Mouse (Mus musculus) stomach, postnatal 0 days (tissue): ENCODE results near the gene Zcchc14. TPM values are rescaled to one million over a fixed set of nuclear protein-coding genes. Genes with fewer than 3 reads are reported as not detected.
A peak's percentile ranks its signal among the peaks of the same experiment; 100 is the strongest.
"Not testable (repeated sequence)": the region's sequence is repeated elsewhere in the genome, so short reads cannot be mapped to it uniquely, and the experiment has no call there.

Experiments
- ATAC-seq: fragments of 200-750 bp; cut with Nextera tagmentation; 2 replicates; pipeline ENCODE4 v1.8.0; 2017; ENCODE audit not compliant: low FRiP score, low TSS enrichment
- DNase-seq: peaks from one replicate; pipeline ENCODE4 v3.0.0-alpha.2; 2016; ENCODE audit warnings: low spot score
- H3K27ac ChIP-seq: fragments of 300-500 bp; sonication (generic); replicated peaks from 2 replicates; pipeline ENCODE4 v1.5.1; 2014; ENCODE audit warnings: mild to moderate bottlenecking, control low read depth
- H3K27me3 ChIP-seq: fragments of 300-500 bp; sonication (generic); 2 replicates; pipeline ENCODE4 v1.6.1; 2014; ENCODE audit warnings: low read length; ENCODE audit not compliant: control insufficient read depth, insufficient read depth
- H3K36me3 ChIP-seq: fragments of 300-500 bp; sonication (generic); 2 replicates; pipeline ENCODE4 v1.6.1; 2014; ENCODE audit warnings: low read length, mixed read lengths; ENCODE audit not compliant: control insufficient read depth, insufficient read depth
- H3K4me1 ChIP-seq: fragments of 300-500 bp; sonication (generic); replicated peaks from 2 replicates; pipeline ENCODE4 v1.6.1; 2014; ENCODE audit warnings: antibody characterized with exemption; ENCODE audit not compliant: control insufficient read depth, insufficient read depth
- H3K4me2 ChIP-seq: fragments of 300-500 bp; sonication (generic); replicated peaks from 2 replicates; pipeline ENCODE4 v1.6.1; 2014; ENCODE audit warnings: low read depth, mild to moderate bottlenecking, control low read depth, moderate library complexity
- H3K4me3 ChIP-seq: fragments of 300-500 bp; sonication (generic); 2 replicates; pipeline ENCODE4 v1.5.1; 2014; ENCODE audit warnings: low read depth, low read length, control low read depth
- H3K9ac ChIP-seq: fragments of 300-500 bp; sonication (generic); 2 replicates; pipeline ENCODE4 v1.6.1; 2014; ENCODE audit warnings: mild to moderate bottlenecking, low read length, control low read depth, mixed read lengths
- H3K9me3 ChIP-seq: fragments of 300-500 bp; sonication (generic); 2 replicates; pipeline ENCODE4 v1.6.1; 2016; ENCODE audit warnings: low read length; ENCODE audit not compliant: control insufficient read depth
- CTCF ChIP-seq: IDR thresholded peaks from 2 replicates; pipeline ENCODE4 v1.5.1; 2016; ENCODE audit warnings: antibody characterized with exemption, low read depth, mild to moderate bottlenecking, moderate library complexity
- EP300 ChIP-seq: optimal IDR thresholded peaks from 2 replicates; pipeline ENCODE3; 2016; ENCODE audit warnings: antibody characterized with exemption
- WGBS: fragments of 180-500 bp; shearing (Covaris S2); extraction: QIAGEN DNeasy Blood & Tissue Kit; methylation state at CpG from one replicate; pipeline ENCODE4 v1.1.7; 2014; 5-methylcytosine and 5-hydroxymethylcytosine counted together
- polyA plus RNA-seq: library from polyadenylated mRNA; unstranded; fragments of >200 nt; fragmentation: Nextera tagmentation; extraction: Ambion mirVana; gene quantifications from 2 replicates; pipeline ENCODE4 v1.2.1, GENCODE M21; 2015

Gene Zcchc14
- polyA plus RNA-seq, 1 experiment from 2014 or later, result 4.5 TPM

- TF ChIP-seq EP300 (no peak), CTCF (no peak)
- Histone ChIP-seq H3K4me2 (no peak overlapping the region), H3K9ac (no peak overlapping the region), H3K36me3 (no peaks in the 10 kb centered on the region), H3K27ac (no peak overlapping the region), H3K4me1 (no peaks in the 10 kb centered on the region), H3K4me3 (no peak overlapping the region), H3K27me3 (no peaks in the 10 kb centered on the region), H3K9me3 (no peaks in the 10 kb centered on the region)
- 73% methylated on average over 4 of the region's 4 CpGs for WGBS
- DNase-seq (no peak), ATAC-seq (no peak)
Measured at GRCm38 (mm10) chr8:121673153-121673552, 20.5 kb upstream of the Zcchc14 start.

DNA sequence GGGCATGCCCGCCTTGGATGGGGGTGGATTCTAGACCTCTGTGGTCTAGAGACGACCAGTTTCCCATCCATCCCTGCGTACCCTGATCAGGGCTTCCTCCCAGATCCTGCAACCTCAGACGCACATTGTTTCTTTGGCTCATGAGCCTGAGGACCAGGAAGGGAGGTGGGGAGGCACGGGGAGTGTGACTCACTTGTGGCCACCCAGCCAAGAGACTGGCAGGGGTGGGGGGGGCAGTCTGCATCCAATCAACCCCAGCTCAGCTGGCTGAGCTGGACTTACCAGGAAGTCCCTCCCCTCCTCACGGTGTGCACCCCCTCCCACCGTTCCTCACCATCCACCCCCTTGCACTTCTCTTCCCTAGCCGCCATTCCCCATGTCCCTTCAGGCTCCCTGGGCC lies 16.5 kb upstream of the Zcchc14 start:
- DNase-seq (peak; percentile 58), ATAC-seq (peak; percentile 58)
- Histone ChIP-seq H3K27ac (peak overlapping the region; percentile 65), H3K4me1 (0 out of 2 replicates have a peak, but pooled peaks cover 3% of the 10 kb centered on the region), H3K9ac (no peak overlapping the region), H3K27me3 (no peaks in the 10 kb centered on the region), H3K4me3 (no peak overlapping the region), H3K9me3 (no peaks in the 10 kb centered on the region), H3K36me3 (no peaks in the 10 kb centered on the region), H3K4me2 (no peak overlapping the region)
- no peak for TF ChIP-seq EP300
- no peak for TF ChIP-seq CTCF
- 18% methylated on average over 8 of the region's 8 CpGs for WGBS

DNA sequence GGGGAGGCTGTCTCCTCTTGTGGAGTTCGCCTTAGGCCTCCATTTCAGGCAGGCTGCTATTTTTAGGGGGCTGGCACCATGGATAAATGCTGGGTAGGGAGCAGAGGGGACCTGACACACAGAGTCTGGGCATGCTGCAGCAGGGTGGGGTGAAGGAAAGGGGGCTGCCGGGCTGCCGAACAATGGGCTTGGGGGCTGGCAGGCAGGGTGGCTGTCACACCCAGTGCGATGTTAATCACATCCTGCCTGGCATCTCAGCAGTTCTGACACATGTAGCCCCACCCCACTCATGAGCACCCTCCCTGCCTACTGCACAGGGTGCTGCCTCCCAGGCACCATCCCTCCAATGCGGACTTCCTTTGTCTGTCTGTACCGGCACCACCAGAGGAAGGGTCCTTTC lies 15.9 kb upstream of the Zcchc14 start:
- ATAC-seq (peak; percentile 46), DNase-seq (no peak)
- Histone ChIP-seq H3K36me3 (no peaks in the 10 kb centered on the region), H3K9ac (peak overlapping the region; percentile 45; the same call in 1 of the 2 replicates), H3K9me3 (no peaks in the 10 kb centered on the region), H3K27me3 (no peaks in the 10 kb centered on the region), H3K4me3 (no peak overlapping the region), H3K4me1 (0 out of 2 replicates have a peak, but pooled peaks cover 3% of the 10 kb centered on the region), H3K4me2 (no peak overlapping the region), H3K27ac (peak overlapping the region; percentile 65)
- TF ChIP-seq EP300, result no peak
- no peak for TF ChIP-seq CTCF
- WGBS, result 27% methylated on average over 6 of the region's 6 CpGs

GRCm38 (mm10) chr8:121667936-121668500 lies 15.3 kb upstream of the Zcchc14 start:
- Histone ChIP-seq H3K27ac (peak overlapping the region; percentile 65), H3K9ac (peak overlapping the region; percentile 45; the same call in 1 of the 2 replicates)
- 62% methylated on average over 9 of the region's 9 CpGs for WGBS
- H3K9me3 ChIP-seq, H3K36me3 ChIP-seq, H3K4me3 ChIP-seq, H3K4me2 ChIP-seq, H3K4me1 ChIP-seq, DNase-seq, ATAC-seq, H3K27me3 ChIP-seq: not testable (repeated sequence)
- peak; percentile 17; the same call in 1 of the 2 replicates for TF ChIP-seq CTCF

DNA sequence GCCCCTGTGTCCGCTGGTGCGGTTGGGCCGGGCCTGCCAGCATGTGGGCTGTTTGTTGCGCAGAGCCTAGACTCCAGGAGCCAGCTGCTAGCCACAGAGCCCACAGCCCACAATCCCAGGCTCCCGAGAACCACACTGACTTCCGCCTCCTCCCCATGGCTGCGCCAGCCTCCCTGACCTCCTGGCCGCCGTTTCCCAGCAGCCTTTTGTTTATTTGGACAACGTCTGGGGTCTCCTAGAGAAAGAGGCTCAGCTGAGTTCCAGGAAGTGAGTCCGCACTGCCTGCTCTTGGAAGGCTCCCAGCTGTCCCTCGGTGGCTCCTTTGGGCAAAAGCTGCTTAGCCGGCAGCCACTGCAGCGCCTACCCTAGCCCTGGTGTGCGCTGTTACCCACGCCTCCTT lies 12.6 kb upstream of the Zcchc14 start:
- peak; percentile 76 for DNase-seq
- H3K27ac ChIP-seq, result peak overlapping the region; percentile 92
- peak overlapping the region; percentile 13; the same call in 1 of the 2 replicates for H3K4me3 ChIP-seq
- 0 out of 2 replicates have a peak, but pooled peaks cover 3% of the 10 kb centered on the region for H3K4me1 ChIP-seq
- peak; percentile 72 for ATAC-seq
- no peaks in the 10 kb centered on the region for H3K9me3 ChIP-seq
- TF ChIP-seq EP300, result no peak
- TF ChIP-seq CTCF, result no peak
- WGBS, result 5% methylated on average over 16 of the region's 16 CpGs
- H3K27me3 ChIP-seq, result no peaks in the 10 kb centered on the region
- no peaks in the 10 kb centered on the region for H3K36me3 ChIP-seq
- H3K9ac ChIP-seq, result 0 out of 2 replicates have a peak overlapping the region, but pooled peaks have one; percentile 23
- H3K4me2 ChIP-seq, result peak overlapping the region; percentile 48

DNA sequence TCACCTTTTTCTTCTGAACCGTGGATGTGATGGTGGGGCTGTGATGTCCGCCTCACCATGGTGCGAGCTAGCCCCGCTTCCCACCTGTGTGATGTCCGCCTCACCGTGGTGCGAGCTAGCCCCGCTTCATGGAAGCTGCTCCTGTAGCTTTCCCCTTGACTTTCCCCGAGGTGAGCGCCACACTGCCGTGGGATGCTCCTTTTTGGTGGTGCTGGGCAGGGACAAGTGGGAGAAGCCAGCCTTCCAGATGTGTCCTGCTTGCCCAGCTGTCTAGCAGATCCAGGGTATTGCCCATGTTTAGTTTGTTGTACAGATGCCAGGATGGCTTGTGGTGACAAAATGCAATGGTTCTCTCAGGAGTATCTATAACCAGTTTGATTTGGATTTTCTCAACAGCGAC lies 10.4 kb upstream of the Zcchc14 start:
- no peak for DNase-seq

More for the DNA sequence above, 10.4 kb upstream of the Zcchc14 start:
- Histone ChIP-seq H3K9me3 (no peaks in the 10 kb centered on the region), H3K36me3 (no peaks in the 10 kb centered on the region), H3K4me2 (no peak overlapping the region), H3K4me3 (no peak overlapping the region), H3K27ac (no peak overlapping the region), H3K4me1 (0 out of 2 replicates have a peak, but pooled peaks cover 3% of the 10 kb centered on the region), H3K27me3 (no peaks in the 10 kb centered on the region), H3K9ac (no peak overlapping the region)
- WGBS, result 96% methylated on average over 12 of the region's 12 CpGs
- no peak for TF ChIP-seq EP300
- TF ChIP-seq CTCF, result no peak
- ATAC-seq, result no peak
